ENCODE assay signal across 11 mouse cellular contexts in genomic region chr9:90316300-90316699, GRCm38 (mm10). TPM values are rescaled to one million over a fixed set of nuclear protein-coding genes. Genes with fewer than 3 reads are reported as not detected.
A peak's percentile ranks its signal among the peaks of the same experiment; 100 is the strongest.
DNase-seq lines count a peak whose midpoint lies in the region; ATAC-seq and TF ChIP-seq lines count a peak whose summit lies in the region.
"Had no signal": no experiment of that assay in that cellular context is flagged by ENCODE, and none has a peak within 500 bp of the region (broad histone marks: within the 10 kb centered on the region; RNA-seq: fewer than 3 reads in every experiment).

No protein-coding gene starts in this region.

- no peaks in the 10 kb centered on the region for H3K36me3 ChIP-seq in midbrain, embryonic 13.5 days
- H3K36me3 ChIP-seq in midbrain, embryonic 10.5 days = no peaks in the 10 kb centered on the region
- H3K36me3 ChIP-seq in hindbrain, embryonic 16.5 days (ENCODE audit: control insufficient read depth, insufficient read depth, low read length) = no peaks in the 10 kb centered on the region
- H3K36me3 ChIP-seq in stomach, postnatal 0 days (ENCODE audit: control insufficient read depth, insufficient read depth, low read length) = no peaks in the 10 kb centered on the region
- H3K36me3 ChIP-seq in kidney, embryonic 14.5 days (ENCODE audit: control insufficient read depth, insufficient read depth, low read length) = no peaks in the 10 kb centered on the region
- H3K36me3 ChIP-seq: hindbrain, embryonic 15.5 days; limb, embryonic 15.5 days had no signal

- no peak for TF ChIP-seq EP300 in stomach, postnatal 0 days (optimal IDR thresholded peaks at IDR 0.05)

- H3K27me3 ChIP-seq in midbrain, embryonic 13.5 days = no peaks in the 10 kb centered on the region
- no peaks in the 10 kb centered on the region for H3K27me3 ChIP-seq in midbrain, embryonic 10.5 days (ENCODE audit: low read depth, poor library complexity, severe bottlenecking)
- no peaks in the 10 kb centered on the region for H3K27me3 ChIP-seq in hindbrain, embryonic 16.5 days (replicated peaks; ENCODE audit: control insufficient read depth, insufficient read depth, low read length)
- no peaks in the 10 kb centered on the region for H3K27me3 ChIP-seq in stomach, postnatal 0 days (ENCODE audit: control insufficient read depth, insufficient read depth, low read length)
- no peaks in the 10 kb centered on the region for H3K27me3 ChIP-seq in kidney, embryonic 14.5 days (ENCODE audit: control insufficient read depth, insufficient read depth, low read length)
- H3K27me3 ChIP-seq: hindbrain, embryonic 15.5 days; limb, embryonic 15.5 days had no signal

- no peak overlapping the region for H3K4me2 ChIP-seq in midbrain, embryonic 13.5 days (replicated peaks)
- H3K4me2 ChIP-seq in hindbrain, embryonic 16.5 days (ENCODE audit: low read length) = no peak overlapping the region
- no peak overlapping the region for H3K4me2 ChIP-seq in stomach, postnatal 0 days (replicated peaks; ENCODE audit: low read depth)
- H3K4me2 ChIP-seq in kidney, embryonic 14.5 days (replicated peaks; ENCODE audit: low read depth, low read length) = no peak overlapping the region
- H3K4me2 ChIP-seq: hindbrain, embryonic 15.5 days; limb, embryonic 15.5 days had no signal

- 73% methylated on average over 5 of the region's 5 CpGs for WGBS in midbrain, embryonic 13.5 days
- 84% methylated on average over 5 of the region's 5 CpGs for WGBS in midbrain, embryonic 10.5 days
- WGBS in hindbrain, embryonic 16.5 days = 60% methylated on average over 5 of the region's 5 CpGs
- WGBS in stomach, postnatal 0 days = 60% methylated on average over 5 of the region's 5 CpGs
- 72% methylated on average over 5 of the region's 5 CpGs for WGBS in kidney, embryonic 14.5 days

- no peak for DNase-seq in cerebellum, postnatal 4 days (ENCODE audit: low spot score in 2 of 2)
- no peak for DNase-seq in midbrain, embryonic 10.5 days (ENCODE audit: low spot score)
- no peak for DNase-seq in stomach, postnatal 0 days (ENCODE audit: low spot score)
- DNase-seq in thymus, postnatal 14 days = no peak
- DNase-seq: adrenal gland, adult 2 months had no signal

- H3K9me3 ChIP-seq in midbrain, embryonic 13.5 days = no peaks in the 10 kb centered on the region
- H3K9me3 ChIP-seq in midbrain, embryonic 10.5 days (replicated peaks) = no peaks in the 10 kb centered on the region
- no peaks in the 10 kb centered on the region for H3K9me3 ChIP-seq in hindbrain, embryonic 16.5 days (ENCODE audit: control insufficient read depth, low read length)
- no peaks in the 10 kb centered on the region for H3K9me3 ChIP-seq in stomach, postnatal 0 days (ENCODE audit: control insufficient read depth, low read length)
- H3K9me3 ChIP-seq in kidney, embryonic 14.5 days (ENCODE audit: control insufficient read depth, low read length) = no peaks in the 10 kb centered on the region
- H3K9me3 ChIP-seq: hindbrain, embryonic 15.5 days; limb, embryonic 15.5 days had no signal

- H3K9ac ChIP-seq in midbrain, embryonic 13.5 days (replicated peaks) = no peak overlapping the region
- H3K9ac ChIP-seq in hindbrain, embryonic 16.5 days (ENCODE audit: low read depth, low read length) = no peak overlapping the region
- H3K9ac ChIP-seq in stomach, postnatal 0 days (ENCODE audit: low read length) = no peak overlapping the region
- no peak overlapping the region for H3K9ac ChIP-seq in kidney, embryonic 14.5 days (ENCODE audit: low read depth, low read length)
- H3K9ac ChIP-seq: hindbrain, embryonic 15.5 days; limb, embryonic 15.5 days had no signal

- TF ChIP-seq CTCF in stomach, postnatal 0 days (IDR thresholded peaks at IDR 0.05; ENCODE audit: low read depth) = peak; percentile 47

- H3K4me3 ChIP-seq in midbrain, embryonic 13.5 days (replicated peaks) = no peak overlapping the region
- no peak overlapping the region for H3K4me3 ChIP-seq in midbrain, embryonic 10.5 days
- H3K4me3 ChIP-seq in hindbrain, embryonic 16.5 days (ENCODE audit: low read length) = no peak overlapping the region
- no peak overlapping the region for H3K4me3 ChIP-seq in stomach, postnatal 0 days (ENCODE audit: low read depth, low read length)
- H3K4me3 ChIP-seq in kidney, embryonic 14.5 days (ENCODE audit: low read length) = no peak overlapping the region
- H3K4me3 ChIP-seq: hindbrain, embryonic 15.5 days; limb, embryonic 15.5 days had no signal

- peak; percentile 66; the same call in 1 of the 2 replicates for ATAC-seq in cerebellum, adult (ENCODE audit: insufficient number of reproducible peaks, low FRiP score, low TSS enrichment)
- ATAC-seq in midbrain, embryonic 13.5 days = 0 out of 2 replicates have a peak, but pooled peaks have one; percentile 43
- ATAC-seq in hindbrain, embryonic 16.5 days = peak; percentile 80; the same call in 1 of the 2 replicates
- ATAC-seq in stomach, postnatal 0 days (ENCODE audit: low FRiP score, low TSS enrichment) = no peak
- ATAC-seq in kidney, embryonic 14.5 days (ENCODE audit: low FRiP score, low TSS enrichment) = no peak

- H3K27ac ChIP-seq in midbrain, embryonic 13.5 days = no peak overlapping the region
- no peak overlapping the region for H3K27ac ChIP-seq in midbrain, embryonic 10.5 days (replicated peaks)
- no peak overlapping the region for H3K27ac ChIP-seq in hindbrain, embryonic 16.5 days (ENCODE audit: low read depth, low read length)
- H3K27ac ChIP-seq in stomach, postnatal 0 days (replicated peaks) = no peak overlapping the region
- no peak overlapping the region for H3K27ac ChIP-seq in kidney, embryonic 14.5 days (ENCODE audit: low read depth, low read length)
- H3K27ac ChIP-seq: hindbrain, embryonic 15.5 days; limb, embryonic 15.5 days had no signal

- H3K4me1 ChIP-seq in midbrain, embryonic 13.5 days (replicated peaks) = no peaks in the 10 kb centered on the region
- no peaks in the 10 kb centered on the region for H3K4me1 ChIP-seq in midbrain, embryonic 10.5 days
- no peaks in the 10 kb centered on the region for H3K4me1 ChIP-seq in hindbrain, embryonic 16.5 days (ENCODE audit: control insufficient read depth, insufficient read depth, low read depth, low read length)
- no peaks in the 10 kb centered on the region for H3K4me1 ChIP-seq in stomach, postnatal 0 days (replicated peaks; ENCODE audit: control insufficient read depth, insufficient read depth)
- no peaks in the 10 kb centered on the region for H3K4me1 ChIP-seq in kidney, embryonic 14.5 days (ENCODE audit: control insufficient read depth, insufficient read depth, low read length)
- H3K4me1 ChIP-seq: hindbrain, embryonic 15.5 days; limb, embryonic 15.5 days had no signal

RNA-seq across cellular contexts. Expression of gene Tbc1d2b, which starts 45.7 kb away (rescaled TPM):
- 5.3 and 5.9 TPM in 2 replicates for polyA plus RNA-seq in midbrain, embryonic 13.5 days (2015; fragmentation: Nextera tagmentation; extraction: Ambion mirVana)
- polyA plus RNA-seq in midbrain, embryonic 10.5 days (2016; fragmentation: Nextera tagmentation; extraction: Ambion mirVana) = 7.9 and 8.9 TPM in 2 replicates
- polyA plus RNA-seq in hindbrain, embryonic 16.5 days (2015; fragmentation: Nextera tagmentation; extraction: Ambion mirVana) = 5.1 and 6.3 TPM in 2 replicates
- polyA plus RNA-seq in stomach, postnatal 0 days (2015; fragmentation: Nextera tagmentation; extraction: Ambion mirVana) = 6.6 and 7.7 TPM in 2 replicates
- polyA plus RNA-seq in kidney, embryonic 14.5 days (2014; fragmentation: Nextera tagmentation; extraction: Ambion mirVana) = 8.9 and 14.7 TPM in 2 replicates

Comparison
In these comparisons a context has a peak if more than half of its experiments do, and no peak if none do; other contexts are left out.
1. ATAC-seq: peak in cerebellum, adult (single experiment), midbrain, embryonic 13.5 days (single experiment) and hindbrain, embryonic 16.5 days (single experiment); none in stomach, postnatal 0 days (single experiment) and kidney, embryonic 14.5 days (single experiment).